Mouse (Mus musculus) neural tube, embryonic 14.5 days (tissue): ENCODE data around the gene Prss53. TPM values are rescaled to one million over a fixed set of nuclear protein-coding genes. Genes with fewer than 3 reads are reported as not detected.

Experiments used
- ATAC-seq: fragments of 200-750 bp; cut with Nextera tagmentation; 2 replicates; pipeline ENCODE4 v1.8.0; 2017; ENCODE audit warnings: low read depth, mild to moderate bottlenecking, moderate TSS enrichment, moderate library complexity
- H3K27ac ChIP-seq: fragments of 300-500 bp; sonication (generic); 2 replicates; pipeline ENCODE4 v1.5.1; 2014; ENCODE audit warnings: low read depth, mild to moderate bottlenecking, control low read depth, low read length, moderate library complexity, mixed read lengths
- H3K27me3 ChIP-seq: fragments of 300-500 bp; sonication (generic); 2 replicates; pipeline ENCODE4 v1.6.1; 2014; ENCODE audit warnings: low read length; ENCODE audit not compliant: control insufficient read depth, insufficient read depth
- H3K36me3 ChIP-seq: fragments of 300-500 bp; sonication (generic); 2 replicates; pipeline ENCODE4 v1.6.1; 2014; ENCODE audit warnings: low read length, mixed read lengths; ENCODE audit not compliant: control insufficient read depth, insufficient read depth
- H3K4me1 ChIP-seq: fragments of 300-500 bp; sonication (generic); 2 replicates; pipeline ENCODE4 v1.6.1; 2014; ENCODE audit warnings: low read length; ENCODE audit not compliant: control insufficient read depth, insufficient read depth
- H3K4me2 ChIP-seq: fragments of 300-500 bp; sonication (generic); 2 replicates; pipeline ENCODE4 v1.6.1; 2014; ENCODE audit warnings: mild to moderate bottlenecking, low read depth, low read length, control low read depth
- H3K4me3 ChIP-seq: fragments of 300-500 bp; sonication (generic); 2 replicates; pipeline ENCODE4 v1.5.1; 2014; ENCODE audit warnings: low read depth, low read length, control low read depth, mixed read lengths
- H3K9ac ChIP-seq: fragments of 300-500 bp; sonication (generic); replicated peaks from 2 replicates; pipeline ENCODE4 v1.6.1; 2014; ENCODE audit warnings: low read depth, mild to moderate bottlenecking, control low read depth, low read length, mixed read lengths
- H3K9me3 ChIP-seq: fragments of 300-500 bp; sonication (generic); 2 replicates; pipeline ENCODE4 v1.6.1; 2016; ENCODE audit warnings: low read length; ENCODE audit not compliant: control insufficient read depth
- WGBS: fragments of 180-500 bp; shearing (Covaris S2); extraction: QIAGEN DNeasy Blood & Tissue Kit; methylation state at CpG from one replicate; pipeline ENCODE4 v1.1.7; 2014; 5-methylcytosine and 5-hydroxymethylcytosine counted together
- polyA plus RNA-seq: library from polyadenylated mRNA; unstranded; fragments of >200 nt; fragmentation: Nextera tagmentation; extraction: Ambion mirVana; gene quantifications from 2 replicates; pipeline ENCODE4 v1.2.1, GENCODE M21; 2014

Gene Prss53
- polyA plus RNA-seq, 1 experiment from 2014 or later: 0.37 TPM

DNA sequence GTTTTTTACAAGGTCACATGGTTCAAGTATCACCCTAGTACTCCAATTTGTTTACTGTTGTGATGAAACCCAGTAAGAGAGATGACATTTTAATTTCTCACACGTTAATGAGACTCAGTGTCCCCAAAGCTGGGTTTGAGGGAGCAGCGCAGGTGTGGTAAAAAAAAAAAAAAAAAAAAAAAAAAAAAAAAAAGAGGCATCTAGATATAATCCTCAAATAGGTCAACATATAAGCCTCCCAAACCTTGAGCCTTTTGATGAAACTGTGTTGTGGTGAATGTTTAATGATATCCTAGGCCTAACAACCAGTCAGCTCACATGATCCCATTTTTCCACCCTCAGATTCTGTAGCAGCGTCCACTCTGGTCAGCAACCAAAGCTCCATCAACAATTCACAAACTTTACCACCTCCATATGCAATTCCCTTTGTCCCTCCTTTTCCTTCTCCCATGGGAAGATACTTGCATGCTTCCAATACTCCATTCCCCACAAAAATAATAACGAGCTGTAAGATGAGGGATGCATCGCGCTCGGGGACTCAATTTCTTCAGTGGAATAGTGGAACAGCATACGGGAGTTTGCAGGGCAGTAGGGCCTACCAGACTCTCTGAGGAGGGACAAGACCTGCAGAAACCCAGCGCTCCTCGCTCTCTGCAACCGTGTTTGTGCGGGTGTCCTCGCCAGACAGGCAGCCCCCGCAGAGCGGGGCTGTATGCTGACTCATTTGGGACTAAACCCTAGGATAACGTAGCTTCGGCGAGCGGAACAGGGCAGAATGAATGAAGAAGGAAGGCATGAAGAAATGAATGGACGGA lies 15.8 kb downstream of the Prss53 start:
- peak; percentile 29 for ATAC-seq
- no peaks in the 10 kb centered on the region for H3K9me3 ChIP-seq
- H3K27ac ChIP-seq: peak overlapping the region; percentile 99
- H3K27me3 ChIP-seq: 0 out of 2 replicates have a peak, but pooled peaks cover 2% of the 10 kb centered on the region
- H3K4me2 ChIP-seq: peak overlapping the region; percentile 74
- H3K4me1 ChIP-seq: peaks cover 22% of the 10 kb centered on the region
- H3K9ac ChIP-seq: peak overlapping the region; percentile 97
- peak overlapping the region; percentile 92 for H3K4me3 ChIP-seq
- H3K36me3 ChIP-seq: peaks cover 13% of the 10 kb centered on the region
- 5% methylated on average over 20 of the region's 20 CpGs for WGBS

DNA sequence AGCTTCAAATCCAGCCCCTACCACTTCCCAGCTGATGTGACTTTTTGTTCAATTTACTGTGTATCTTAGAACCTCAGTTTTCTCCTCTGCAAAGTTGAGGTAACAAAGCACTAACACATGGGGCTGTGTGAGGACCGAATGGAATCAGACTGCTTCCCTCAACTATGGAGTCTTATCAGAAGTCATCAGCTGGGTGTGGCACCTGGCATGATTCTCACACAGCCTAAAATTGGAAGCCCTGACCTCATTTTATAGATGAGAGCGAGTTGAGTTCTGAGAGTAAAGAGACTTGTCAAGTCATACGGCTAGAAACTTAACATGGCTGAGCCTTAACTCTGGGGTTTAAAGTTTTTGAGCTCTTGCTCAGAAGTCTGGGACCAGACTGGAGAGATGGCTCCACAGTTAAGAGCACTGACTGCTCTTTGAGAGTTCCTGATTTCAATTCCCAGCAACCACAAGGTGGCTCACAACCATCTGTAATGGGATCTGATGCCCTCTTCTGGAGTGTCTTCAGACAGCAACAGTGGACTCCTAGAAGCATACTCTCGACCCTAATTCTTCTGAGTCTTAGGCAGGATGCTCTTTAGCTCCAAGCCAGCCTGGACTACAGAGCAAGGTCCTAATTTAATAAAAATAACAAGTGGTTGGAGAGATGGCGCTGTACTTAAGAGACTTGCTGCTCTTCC lies 20.5 kb downstream of the Prss53 start:
- WGBS: 84% methylated on average over 5 of the region's 5 CpGs

DNA sequence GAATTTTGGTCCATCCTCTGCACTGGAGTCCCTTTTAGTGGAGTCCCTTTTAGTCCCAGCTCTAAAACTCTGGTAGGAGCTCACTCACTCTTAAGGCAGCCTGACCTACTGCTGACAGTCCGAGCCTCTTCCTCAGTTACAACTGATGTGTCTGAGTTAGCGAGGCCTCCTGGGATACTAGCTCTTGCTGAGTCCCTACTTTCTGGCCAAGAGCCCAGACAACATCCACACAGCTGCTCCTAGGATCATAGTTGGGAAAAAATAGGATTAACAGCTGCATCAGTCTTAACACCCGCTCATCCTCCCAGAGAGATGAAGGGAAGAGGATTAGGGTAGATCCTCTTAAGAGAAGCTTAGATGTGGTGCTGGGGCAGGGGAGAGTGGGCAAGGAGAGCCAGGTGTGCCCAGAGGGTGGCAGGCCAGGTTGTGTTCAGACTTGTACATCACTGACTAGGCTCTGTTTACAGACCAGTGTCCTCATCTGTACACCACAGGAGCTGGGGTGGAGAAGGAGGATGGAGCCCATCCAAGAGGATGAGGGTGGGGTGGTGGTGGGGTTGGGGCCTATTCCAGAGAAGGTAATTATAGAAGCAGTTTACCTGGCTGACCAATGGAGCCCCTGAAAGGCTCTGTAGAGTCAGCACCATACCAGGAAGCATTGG lies 21.5 kb downstream of the Prss53 start:
- WGBS: 61% methylated on average over 3 of the region's 3 CpGs
- no peak; the same call in 1 of the 2 replicates for ATAC-seq
- no peak overlapping the region for H3K9ac ChIP-seq
- H3K27ac ChIP-seq: no peak overlapping the region
- H3K4me2 ChIP-seq: no peak overlapping the region
- peaks cover 33% of the 10 kb centered on the region for H3K36me3 ChIP-seq
- H3K4me1 ChIP-seq: peaks cover 17% of the 10 kb centered on the region
- H3K4me3 ChIP-seq: no peak overlapping the region
- no peaks in the 10 kb centered on the region for H3K27me3 ChIP-seq
- H3K9me3 ChIP-seq: no peaks in the 10 kb centered on the region

More for the DNA sequence above, 20.5 kb downstream of the Prss53 start:
- no peaks in the 10 kb centered on the region for H3K9me3 ChIP-seq
- peaks cover 22% of the 10 kb centered on the region for H3K4me1 ChIP-seq
- no peak overlapping the region for H3K9ac ChIP-seq
- peaks cover 27% of the 10 kb centered on the region; the same call in 1 of the 2 replicates for H3K36me3 ChIP-seq
- no peak overlapping the region for H3K4me2 ChIP-seq
- no peak overlapping the region for H3K4me3 ChIP-seq
- H3K27me3 ChIP-seq: 0 out of 2 replicates have a peak, but pooled peaks cover 1% of the 10 kb centered on the region
- H3K27ac ChIP-seq: no peak overlapping the region
- no peak for ATAC-seq

DNA sequence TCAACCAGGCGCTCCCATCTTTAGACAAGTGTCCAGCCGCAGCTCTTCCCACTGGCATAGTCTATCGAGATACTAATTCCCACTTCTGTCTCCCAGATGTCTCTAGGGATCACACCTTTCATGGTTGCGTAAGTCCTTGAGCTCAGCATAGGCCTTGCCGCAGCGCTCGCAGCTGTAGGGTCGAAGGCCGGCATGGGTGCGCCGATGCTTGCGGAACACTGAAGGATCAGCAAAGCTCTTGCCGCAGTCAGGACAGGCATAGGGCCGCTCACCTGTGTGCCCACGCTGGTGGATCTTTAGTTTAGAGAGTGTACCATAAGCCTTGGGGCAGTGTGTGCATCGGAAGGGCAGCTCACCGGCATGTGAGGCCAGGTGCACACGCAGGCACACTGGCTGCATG lies 23.1 kb downstream of the Prss53 start:
- Histone ChIP-seq H3K9ac (no peak overlapping the region), H3K4me1 (peaks cover 4% of the 10 kb centered on the region), H3K36me3 (peaks cover 34% of the 10 kb centered on the region), H3K4me3 (no peak overlapping the region), H3K4me2 (no peak overlapping the region), H3K27me3 (no peaks in the 10 kb centered on the region), H3K9me3 (no peaks in the 10 kb centered on the region), H3K27ac (no peak overlapping the region)
- ATAC-seq: no peak
- 97% methylated on average over 18 of the region's 18 CpGs for WGBS

DNA sequence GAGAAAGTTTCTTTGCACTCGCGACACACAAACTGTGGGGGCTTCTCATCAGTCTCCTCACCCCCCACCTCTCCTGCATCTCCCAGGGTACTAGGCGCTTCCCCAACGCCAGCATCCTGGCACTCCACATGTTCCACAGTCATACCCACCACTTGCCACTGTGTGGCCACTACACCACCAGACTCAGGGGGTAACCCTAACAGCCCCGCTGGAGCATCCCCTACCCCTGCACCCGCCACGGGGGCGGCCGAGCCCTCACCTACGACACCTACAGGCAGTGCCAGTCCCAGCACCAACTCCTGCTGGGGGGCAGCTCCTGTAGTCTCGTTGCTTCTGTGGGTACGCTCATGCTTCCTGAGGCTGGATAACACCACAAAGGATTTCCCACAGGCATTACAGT lies 24.3 kb downstream of the Prss53 start:
- H3K36me3 ChIP-seq: peaks cover 37% of the 10 kb centered on the region
- 96% methylated on average over 12 of the region's 12 CpGs for WGBS
- H3K4me2 ChIP-seq: no peak overlapping the region
- H3K4me3 ChIP-seq: no peak overlapping the region
- ATAC-seq: no peak
- no peak overlapping the region for H3K27ac ChIP-seq
- no peak overlapping the region for H3K9ac ChIP-seq
- H3K27me3 ChIP-seq: no peaks in the 10 kb centered on the region
- peaks cover 4% of the 10 kb centered on the region; the same call in 1 of the 2 replicates for H3K4me1 ChIP-seq
- H3K9me3 ChIP-seq: no peaks in the 10 kb centered on the region

DNA sequence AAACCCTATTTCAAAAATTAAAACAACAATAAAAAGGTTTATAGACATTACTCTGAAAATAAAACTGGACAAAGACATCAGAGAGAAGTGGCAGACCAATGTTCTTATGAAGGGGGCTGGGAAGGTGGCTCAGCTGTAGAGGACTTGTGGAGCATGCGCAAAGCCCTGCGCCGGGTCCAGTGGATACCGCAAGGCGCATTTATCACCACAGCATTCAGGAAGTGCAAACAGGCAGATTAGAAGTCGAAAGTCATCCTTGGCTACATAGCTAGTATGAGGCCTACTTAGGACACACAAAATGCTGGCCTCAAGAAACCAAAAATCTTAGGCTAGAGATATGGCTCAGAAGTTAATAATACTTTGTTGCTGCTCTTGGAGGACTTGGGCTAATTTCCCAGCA lies 32.5 kb downstream of the Prss53 start:
- no peaks in the 10 kb centered on the region for H3K4me1 ChIP-seq
- no peak overlapping the region for H3K27ac ChIP-seq
- no peaks in the 10 kb centered on the region for H3K27me3 ChIP-seq
- no peak overlapping the region for H3K4me2 ChIP-seq
- no peaks in the 10 kb centered on the region for H3K9me3 ChIP-seq
- 95% methylated on average over 6 of the region's 6 CpGs for WGBS
- no peak overlapping the region for H3K9ac ChIP-seq
- no peak overlapping the region for H3K4me3 ChIP-seq
- ATAC-seq: no peak
- H3K36me3 ChIP-seq: 0 out of 2 replicates have a peak, but pooled peaks cover 3% of the 10 kb centered on the region

DNA sequence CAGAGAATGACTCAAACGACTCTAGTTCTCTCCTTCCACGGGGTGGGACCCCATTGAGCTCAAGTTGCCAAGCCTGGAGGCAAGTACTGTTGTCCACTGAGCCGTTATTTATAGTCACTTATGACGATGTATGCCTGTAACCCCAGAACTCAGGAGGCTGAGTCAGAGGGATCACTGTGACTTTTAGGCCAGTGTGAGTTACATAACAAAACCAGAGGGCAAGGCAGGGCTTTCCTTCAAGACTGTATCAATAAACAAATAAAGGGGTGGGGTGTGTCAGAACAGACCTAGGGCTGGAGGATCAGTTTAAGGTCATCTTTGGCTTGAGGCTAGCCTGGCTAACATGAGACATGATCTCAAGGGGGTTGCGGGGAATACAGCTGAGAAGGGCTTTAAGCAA lies 39.9 kb downstream of the Prss53 start:
- 78% methylated on average over 5 of the region's 5 CpGs for WGBS
- H3K27ac ChIP-seq: no peak overlapping the region
- H3K4me1 ChIP-seq: no peaks in the 10 kb centered on the region
- no peaks in the 10 kb centered on the region for H3K36me3 ChIP-seq
- H3K9me3 ChIP-seq: no peaks in the 10 kb centered on the region
- no peak overlapping the region for H3K4me2 ChIP-seq
- no peaks in the 10 kb centered on the region for H3K27me3 ChIP-seq
- H3K4me3 ChIP-seq: no peak overlapping the region
- ATAC-seq: no peak
- H3K9ac ChIP-seq: no peak overlapping the region

DNA sequence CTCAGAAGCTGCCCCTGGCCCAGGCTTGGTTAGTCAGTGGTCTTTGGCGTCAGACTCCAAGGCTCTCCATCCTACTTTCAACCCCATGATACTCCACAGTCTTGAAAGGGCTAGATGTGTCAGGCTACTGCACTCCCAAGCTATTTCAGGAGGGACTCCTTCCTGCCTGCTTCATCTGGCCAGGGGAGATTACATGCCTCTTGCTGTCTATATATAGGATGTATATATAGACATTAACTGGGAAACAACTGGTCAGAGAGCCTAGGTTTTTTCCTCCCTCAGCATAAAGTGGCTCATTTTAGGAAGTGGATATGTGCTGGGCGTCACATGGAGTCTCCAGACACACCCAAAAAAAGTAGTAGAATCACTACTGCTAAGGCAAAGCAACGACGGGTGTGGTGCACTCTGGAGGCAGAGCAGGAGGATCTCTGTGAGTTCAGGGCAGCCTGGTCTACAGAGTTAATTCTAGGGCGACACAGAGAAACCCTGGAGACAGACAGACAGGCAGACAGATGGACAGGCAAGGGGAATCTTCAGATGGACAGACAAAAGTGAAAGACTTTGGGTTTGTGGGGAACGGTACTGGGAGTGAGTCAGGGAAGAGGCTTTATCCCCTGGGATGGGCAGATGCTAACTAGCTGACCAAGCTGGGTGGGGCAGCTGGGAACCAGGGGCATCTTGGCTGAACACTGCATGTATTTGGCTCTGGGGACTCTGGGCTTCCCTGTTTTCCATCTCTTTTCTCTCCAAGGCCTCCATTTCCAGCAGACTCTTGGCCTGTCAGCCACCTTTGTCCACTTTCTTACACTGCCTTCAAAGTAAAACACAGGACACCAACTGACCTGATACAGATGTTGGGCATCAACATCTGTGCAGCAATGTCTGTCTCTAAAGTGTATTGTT lies 40.5 kb downstream of the Prss53 start:
- no peaks in the 10 kb centered on the region for H3K4me1 ChIP-seq
- no peak for ATAC-seq
- H3K27ac ChIP-seq: no peak overlapping the region
- no peak overlapping the region for H3K4me2 ChIP-seq
- H3K9me3 ChIP-seq: no peaks in the 10 kb centered on the region
- WGBS: 82% methylated on average over 6 of the region's 6 CpGs
- H3K9ac ChIP-seq: no peak overlapping the region
- H3K36me3 ChIP-seq: no peaks in the 10 kb centered on the region
- no peak overlapping the region for H3K4me3 ChIP-seq
- H3K27me3 ChIP-seq: no peaks in the 10 kb centered on the region
